Mouse (Mus musculus) forebrain, embryonic 11.5 days (tissue): ENCODE measurements around the gene Hs6st1. TPM values are rescaled to one million over a fixed set of nuclear protein-coding genes. Genes with fewer than 3 reads are reported as not detected.

Source experiments
- ATAC-seq: fragments of 200-750 bp; cut with Nextera tagmentation; replicated peaks from 2 replicates; pipeline ENCODE4 v1.8.0; 2017; ENCODE audit warnings: moderate TSS enrichment; ENCODE audit not compliant: low FRiP score
- DNase-seq: peaks from one replicate; pipeline ENCODE4 v3.0.0-alpha.2; 2017; ENCODE audit warnings: low spot score
- H3K27ac ChIP-seq: fragments of 300-500 bp; sonication (generic); 2 replicates; pipeline ENCODE4 v1.5.1; 2014; ENCODE audit warnings: low read depth, low read length
- H3K27me3 ChIP-seq: fragments of 300-500 bp; sonication (generic); 2 replicates; pipeline ENCODE4 v1.6.1; 2014; ENCODE audit warnings: mild to moderate bottlenecking, low read length, mixed read lengths; ENCODE audit not compliant: control insufficient read depth, insufficient read depth
- H3K36me3 ChIP-seq: fragments of 300-500 bp; sonication (generic); 2 replicates; pipeline ENCODE4 v1.6.1; 2014; ENCODE audit warnings: mild to moderate bottlenecking, low read length, moderate library complexity, mixed read lengths; ENCODE audit not compliant: control insufficient read depth, insufficient read depth
- H3K4me1 ChIP-seq: fragments of 300-500 bp; sonication (generic); replicated peaks from 2 replicates; pipeline ENCODE4 v1.6.1; 2014; ENCODE audit warnings: low read length, mixed read lengths; ENCODE audit not compliant: control insufficient read depth, insufficient read depth
- H3K4me2 ChIP-seq: fragments of 300-500 bp; sonication (generic); 2 replicates; pipeline ENCODE4 v1.6.1; 2014; ENCODE audit warnings: low read depth, mild to moderate bottlenecking, low read length, moderate library complexity, mixed read lengths; ENCODE audit not compliant: severe bottlenecking
- H3K4me3 ChIP-seq: fragments of 300-500 bp; sonication (generic); 2 replicates; pipeline ENCODE4 v1.5.1; 2014; ENCODE audit warnings: low read depth, low read length
- H3K9ac ChIP-seq: fragments of 300-500 bp; sonication (generic); 2 replicates; pipeline ENCODE4 v1.6.1; 2014; ENCODE audit warnings: low read length
- H3K9me3 ChIP-seq: fragments of 300-500 bp; sonication (generic); 2 replicates; pipeline ENCODE4 v1.6.1; 2016; ENCODE audit warnings: low read length, mixed read lengths; ENCODE audit not compliant: control insufficient read depth
- WGBS: fragments of 180-500 bp; shearing (Covaris S2); extraction: QIAGEN DNeasy Blood & Tissue Kit; methylation state at CpG from one replicate; pipeline ENCODE4 v1.1.7; 2014; 5-methylcytosine and 5-hydroxymethylcytosine counted together
- polyA plus RNA-seq: library from polyadenylated mRNA; unstranded; fragments of >200 nt; fragmentation: Nextera tagmentation; extraction: Ambion mirVana; gene quantifications from 2 replicates; pipeline ENCODE4 v1.2.1, GENCODE M21; 2014

Hs6st1 gene
- polyA plus RNA-seq, 1 experiment from 2014 or later, result 14.9 TPM

- no peaks in the 10 kb centered on the region for H3K27me3 ChIP-seq
Measured at GRCm38 (mm10) chr1:36052672-36053071, 15.5 kb upstream of the Hs6st1 start.

GRCm38 (mm10) chr1:36053566-36053965, 14.6 kb upstream of the Hs6st1 start:
- no peaks in the 10 kb centered on the region for H3K9me3 ChIP-seq
- no peaks in the 10 kb centered on the region for H3K36me3 ChIP-seq
- no peaks in the 10 kb centered on the region for H3K27me3 ChIP-seq
- no peak for ATAC-seq
- H3K4me1 ChIP-seq, result no peaks in the 10 kb centered on the region
- no peak overlapping the region for H3K27ac ChIP-seq
- H3K4me2 ChIP-seq, result no peak overlapping the region
- WGBS, result 95% methylated on average over 2 of the region's 2 CpGs
- DNase-seq, result no peak
- no peak overlapping the region for H3K4me3 ChIP-seq
- H3K9ac ChIP-seq, result no peak overlapping the region

More at GRCm38 (mm10) chr1:36052672-36053071, 15.5 kb upstream of the Hs6st1 start:
- DNase-seq (no peak), ATAC-seq (no peak)
- no peak overlapping the region for H3K4me3 ChIP-seq
- H3K36me3 ChIP-seq, result no peaks in the 10 kb centered on the region
- WGBS, result 89% methylated on average over 5 of the region's 5 CpGs
- no peaks in the 10 kb centered on the region for H3K4me1 ChIP-seq
- H3K9ac ChIP-seq, result no peak overlapping the region
- H3K9me3 ChIP-seq, result no peaks in the 10 kb centered on the region
- no peak overlapping the region for H3K4me2 ChIP-seq
- H3K27ac ChIP-seq, result no peak overlapping the region

- DNase-seq (no peak), ATAC-seq (no peak)
- no peak overlapping the region for H3K27ac ChIP-seq
- H3K4me3 ChIP-seq, result no peak overlapping the region
- 85% methylated on average over 9 of the region's 9 CpGs for WGBS
- H3K4me2 ChIP-seq, result no peak overlapping the region
- H3K4me1 ChIP-seq, result no peaks in the 10 kb centered on the region
- H3K36me3 ChIP-seq, result no peaks in the 10 kb centered on the region
- H3K9me3 ChIP-seq, result no peaks in the 10 kb centered on the region
- no peaks in the 10 kb centered on the region for H3K27me3 ChIP-seq
- no peak overlapping the region for H3K9ac ChIP-seq
Measured at GRCm38 (mm10) chr1:36054182-36054966, 13.8 kb upstream of the Hs6st1 start.

GRCm38 (mm10) chr1:36054967-36055357, 13.2 kb upstream of the Hs6st1 start:
- Histone ChIP-seq H3K27me3 (no peaks in the 10 kb centered on the region; the same call in 1 of the 2 replicates), H3K9me3 (no peaks in the 10 kb centered on the region), H3K4me3 (no peak overlapping the region), H3K9ac (no peak overlapping the region), H3K4me1 (peaks cover 3% of the 10 kb centered on the region), H3K4me2 (no peak overlapping the region), H3K27ac (no peak overlapping the region), H3K36me3 (no peaks in the 10 kb centered on the region)
- WGBS, result 96% methylated on average over 7 of the region's 7 CpGs
- peak; percentile 24 for DNase-seq
- no peak for ATAC-seq

GRCm38 (mm10) chr1:36059351-36059750, 8.8 kb upstream of the Hs6st1 start:
- Histone ChIP-seq H3K9ac (no peak overlapping the region), H3K4me1 (peaks cover 23% of the 10 kb centered on the region), H3K27me3 (peaks cover 2% of the 10 kb centered on the region; the same call in 1 of the 2 replicates), H3K27ac (peak overlapping the region; percentile 46; the same call in 1 of the 2 replicates), H3K4me3 (no peak overlapping the region), H3K36me3 (no peaks in the 10 kb centered on the region), H3K9me3 (no peaks in the 10 kb centered on the region), H3K4me2 (no peak overlapping the region)
- WGBS, result 86% methylated on average over 6 of the region's 6 CpGs
- ATAC-seq (no peak), DNase-seq (peak; percentile 39)

- H3K27me3 ChIP-seq, result peaks cover 2% of the 10 kb centered on the region; the same call in 1 of the 2 replicates
- no peak overlapping the region; the same call in 1 of the 2 replicates for H3K9ac ChIP-seq
- H3K9me3 ChIP-seq, result no peaks in the 10 kb centered on the region
- H3K4me3 ChIP-seq, result no peak overlapping the region
- no peaks in the 10 kb centered on the region for H3K36me3 ChIP-seq
- peak overlapping the region; percentile 46 for H3K27ac ChIP-seq
- peak; percentile 40 for ATAC-seq
- peak; percentile 55 for DNase-seq
- no peak overlapping the region for H3K4me2 ChIP-seq
- peaks cover 27% of the 10 kb centered on the region for H3K4me1 ChIP-seq
- 17% methylated on average over 13 of the region's 13 CpGs for WGBS
Measured at GRCm38 (mm10) chr1:36059959-36060953, 7.9 kb upstream of the Hs6st1 start.

GRCm38 (mm10) chr1:36061211-36061915, 6.8 kb upstream of the Hs6st1 start:
- WGBS, result 68% methylated on average over 11 of the region's 11 CpGs
- H3K27ac ChIP-seq, result no peak overlapping the region
- peak; percentile 46 for DNase-seq

More at GRCm38 (mm10) chr1:36061211-36061915, 6.8 kb upstream of the Hs6st1 start:
- peaks cover 4% of the 10 kb centered on the region; the same call in 1 of the 2 replicates for H3K27me3 ChIP-seq
- peaks cover 33% of the 10 kb centered on the region for H3K4me1 ChIP-seq
- H3K4me3 ChIP-seq, result no peak overlapping the region
- H3K9me3 ChIP-seq, result no peaks in the 10 kb centered on the region
- no peak for ATAC-seq
- H3K4me2 ChIP-seq, result no peak overlapping the region
- no peaks in the 10 kb centered on the region for H3K36me3 ChIP-seq
- H3K9ac ChIP-seq, result no peak overlapping the region
